Mouse (Mus musculus) liver, embryonic 14.5 days (tissue): ENCODE data around the gene Ankrd45. TPM values are rescaled to one million over a fixed set of nuclear protein-coding genes. Genes with fewer than 3 reads are reported as not detected.

Experiments
- ATAC-seq: fragments of 200-750 bp; cut with Nextera tagmentation; 2 replicates; pipeline ENCODE4 v1.8.0; 2017; ENCODE audit warnings: moderate number of reproducible peaks, mild to moderate bottlenecking, moderate library complexity; ENCODE audit not compliant: insufficient read depth
- DNase-seq, 3 experiments: peaks; one replicate each; pipeline ENCODE4 v3.0.0-alpha.2; 2012 to 2013; ENCODE audit warnings: low read depth in 3 of 3, low spot score in 3 of 3
- H3K27ac ChIP-seq: fragments of 300-500 bp; sonication (generic); 2 replicates; pipeline ENCODE4 v1.5.1; 2014; ENCODE audit warnings: moderate library complexity, mild to moderate bottlenecking, control low read depth, inconsistent platforms
- H3K27me3 ChIP-seq: fragments of 300-500 bp; sonication (generic); 2 replicates; pipeline ENCODE4 v1.6.1; 2014; ENCODE audit warnings: mild to moderate bottlenecking, low read length, moderate library complexity; ENCODE audit not compliant: control insufficient read depth, insufficient read depth
- H3K36me3 ChIP-seq: fragments of 300-500 bp; sonication (generic); replicated peaks from 2 replicates; pipeline ENCODE4 v1.6.1; 2014; ENCODE audit warnings: low read depth; ENCODE audit not compliant: control insufficient read depth, insufficient read depth
- H3K4me1 ChIP-seq, 2 experiments: fragments of 200-500 bp in 1 of 2; fragments of 300-500 bp in 1 of 2; sonication (generic) in 1 of 2; replicated peaks; 2 replicates each; pipeline ENCODE4 v1.6.1; 2012 to 2014; ENCODE audit warnings: antibody characterized with exemption in 1 of 2, inconsistent platforms in 1 of 2, low read length in 1 of 2; ENCODE audit not compliant: control insufficient read depth in 2 of 2, insufficient read depth in 2 of 2
- H3K4me2 ChIP-seq: fragments of 300-500 bp; sonication (generic); 2 replicates; pipeline ENCODE4 v1.6.1; 2014; ENCODE audit warnings: low read depth, mild to moderate bottlenecking, control low read depth, moderate library complexity
- H3K4me3 ChIP-seq, 2 experiments: fragments of 200-500 bp in 1 of 2; fragments of 300-500 bp in 1 of 2; sonication (generic) in 1 of 2; 2 replicates each; pipeline ENCODE4 v1.5.1; 2012 to 2014; ENCODE audit warnings: low read depth in 2 of 2, low read length in 2 of 2, mild to moderate bottlenecking in 2 of 2, control low read depth in 1 of 2, inconsistent platforms in 1 of 2, moderate library complexity in 1 of 2; ENCODE audit not compliant: insufficient read depth in 1 of 2
- H3K9ac ChIP-seq: fragments of 300-500 bp; sonication (generic); replicated peaks from 2 replicates; pipeline ENCODE4 v1.6.1; 2014; ENCODE audit warnings: mild to moderate bottlenecking, control low read depth, moderate library complexity
- H3K9me3 ChIP-seq: fragments of 300-500 bp; sonication (generic); 2 replicates; pipeline ENCODE4 v1.6.1; 2016; ENCODE audit warnings: low read length, mixed read lengths; ENCODE audit not compliant: control insufficient read depth
- CTCF ChIP-seq: IDR thresholded peaks from 2 replicates; pipeline ENCODE4 v1.5.1; 2016; ENCODE audit warnings: antibody characterized with exemption, low read depth, control low read depth
- EP300 ChIP-seq: IDR thresholded peaks from 2 replicates; pipeline ENCODE4 v1.6.1; 2016; ENCODE audit warnings: antibody characterized with exemption, low read depth
- WGBS: fragments of 180-500 bp; shearing (Covaris S2); extraction: QIAGEN DNeasy Blood & Tissue Kit; methylation state at CpG from one replicate; pipeline ENCODE4 v1.1.7; 2014; ENCODE audit not compliant: insufficient replicate concordance; 5-methylcytosine and 5-hydroxymethylcytosine counted together
- polyA plus RNA-seq, 2 experiments: library from polyadenylated mRNA; depleted of rRNA in 1 of 2; stranded (reverse) in 1 of 2; unstranded in 1 of 2; fragments of >200 nt; fragmentation: Nextera tagmentation in 1 of 2; extraction: Ambion mirVana in 1 of 2; gene quantifications; 2 replicates each; pipeline versions ENCODE4 v1.2.1 to v1.2.3; 2012 to 2014

Ankrd45 gene
- 0.02 TPM in 2 replicates for polyA plus RNA-seq (2012; rRNA removed)
- polyA plus RNA-seq (2014; fragmentation: Nextera tagmentation; extraction: Ambion mirVana), result 0.09 TPM in 1 of 2 replicates, not detected in the other

GRCm38 (mm10) chr1:161142531-161143159, at the start of gene Ankrd45:
Ankrd45 (plus strand) TSS chr1:161142691.
- 12% methylated on average over 33 of the region's 33 CpGs for WGBS
- Histone ChIP-seq H3K36me3 (no peaks in the 10 kb centered on the region), H3K4me2 (peak within 1 kb of the TSS; percentile 44), H3K27me3 (peaks cover 4% of the 10 kb centered on the region; the same call in 1 of the 2 replicates), H3K9me3 (no peaks in the 10 kb centered on the region), H3K9ac (no peak within 1 kb of the TSS), H3K4me3 (no peak within 1 kb of the TSS), H3K4me1 (no peaks in the 10 kb centered on the region), H3K27ac (no peak within 1 kb of the TSS)
- no peak for ATAC-seq
- no peak for TF ChIP-seq CTCF
- no peak for TF ChIP-seq EP300
- peak in 1 of 3 experiments; percentile 7 for DNase-seq

GRCm38 (mm10) chr1:161099721-161100405, 42.6 kb upstream of the Ankrd45 start:
- DNase-seq (peak; percentile 24 to 46 (median 26)), ATAC-seq (peak; percentile 89)
- TF ChIP-seq CTCF (no peak), EP300 (peak; percentile 71)
- 12% methylated on average over 4 of the region's 4 CpGs for WGBS
- H3K4me3 ChIP-seq, result no peak overlapping the region
- no peaks in the 10 kb centered on the region for H3K27me3 ChIP-seq
- peak overlapping the region; percentile 40 for H3K4me2 ChIP-seq
- H3K27ac ChIP-seq, result peak overlapping the region; percentile 30; the same call in 1 of the 2 replicates
- H3K9me3 ChIP-seq, result no peaks in the 10 kb centered on the region
- peaks cover 3% of the 10 kb centered on the region; the same call in 1 of the 2 replicates for H3K36me3 ChIP-seq
- H3K9ac ChIP-seq, result peak overlapping the region; percentile 16; the same call in 1 of the 2 replicates
- H3K4me1 ChIP-seq, result peaks cover 4 to 8% of the 10 kb centered on the region in 2 experiments; a peak in 2 of 4 replicates

- H3K27ac ChIP-seq, result no peak overlapping the region
- H3K9me3 ChIP-seq, result no peaks in the 10 kb centered on the region
- H3K4me3 ChIP-seq, result no peak overlapping the region
- no peak overlapping the region for H3K4me2 ChIP-seq
- ATAC-seq (no peak), DNase-seq (no peak)
- 36% methylated on average over 1 of the region's 1 CpGs for WGBS
- TF ChIP-seq CTCF (no peak), EP300 (no peak)
- H3K9ac ChIP-seq, result no peak overlapping the region
- no peaks in the 10 kb centered on the region for H3K27me3 ChIP-seq
- H3K36me3 ChIP-seq, result peaks cover 6% of the 10 kb centered on the region
- peaks cover 4 to 8% of the 10 kb centered on the region in 2 experiments; a peak in 2 of 4 replicates for H3K4me1 ChIP-seq
Observed at GRCm38 (mm10) chr1:161103842-161104241, 38.6 kb upstream of the Ankrd45 start.

GRCm38 (mm10) chr1:161109216-161109615, 33.3 kb upstream of the Ankrd45 start:
- Histone ChIP-seq H3K9ac (no peak overlapping the region), H3K36me3 (peaks cover 6% of the 10 kb centered on the region), H3K27ac (no peak overlapping the region), H3K4me3 (no peak overlapping the region), H3K27me3 (no peaks in the 10 kb centered on the region), H3K9me3 (no peaks in the 10 kb centered on the region), H3K4me1 (no peaks in the 10 kb centered on the region), H3K4me2 (no peak overlapping the region)
- TF ChIP-seq CTCF (no peak), EP300 (no peak)
- no peak for DNase-seq
- WGBS, result 80% methylated on average over 8 of the region's 8 CpGs
- no peak for ATAC-seq

GRCm38 (mm10) chr1:161114591-161114990, 27.9 kb upstream of the Ankrd45 start:
- no peak for ATAC-seq
- H3K27me3 ChIP-seq, result no peaks in the 10 kb centered on the region
- no peak overlapping the region for H3K4me2 ChIP-seq
- H3K27ac ChIP-seq, result no peak overlapping the region
- H3K9ac ChIP-seq, result no peak overlapping the region
- H3K9me3 ChIP-seq, result no peaks in the 10 kb centered on the region
- DNase-seq, result no peak
- H3K36me3 ChIP-seq, result no peaks in the 10 kb centered on the region
- no peak overlapping the region for H3K4me3 ChIP-seq
- TF ChIP-seq CTCF, result no peak
- TF ChIP-seq EP300, result no peak
- no peaks in the 10 kb centered on the region; a peak in 1 of 4 replicates for H3K4me1 ChIP-seq
